Comparison of ENCODE assay signal across 20 mouse cellular contexts in genomic region chr9:40323171-40323570, GRCm38 (mm10). TPM values are rescaled to one million over a fixed set of nuclear protein-coding genes. Genes with fewer than 3 reads are reported as not detected.
DNase-seq lines count a peak whose midpoint lies in the region; ATAC-seq and TF ChIP-seq lines count a peak whose summit lies in the region.
"Had no signal": no experiment of that assay in that cellular context is flagged by ENCODE, and none has a peak within 500 bp of the region (broad histone marks: within the 10 kb centered on the region; RNA-seq: fewer than 3 reads in every experiment).

No protein-coding gene starts in this region.

- intact Hi-C loops in heart, postnatal 36 days (cut with DNase I): no loop called here

- H3K4me3 ChIP-seq in lung, embryonic 14.5 days (ENCODE audit: low read depth, low read length): no peak overlapping the region
- H3K4me3 ChIP-seq in kidney, embryonic 16.5 days (ENCODE audit: low read length): no peak overlapping the region
- peak overlapping the region; percentile 24 to 50 for H3K4me3 ChIP-seq in liver, embryonic 14.5 days (ENCODE audit: insufficient read depth in 1 of 2, low read depth in 2 of 2, low read length in 2 of 2)
- peak overlapping the region; percentile 47 for H3K4me3 ChIP-seq in stomach, embryonic 16.5 days (replicated peaks; ENCODE audit: low read length)
- H3K4me3 ChIP-seq: heart, embryonic 12.5 days; hindbrain, embryonic 10.5 days; left cerebral cortex, adult 2 months; limb, embryonic 15.5 days; midbrain, embryonic 13.5 days had no signal

- H3K4me1 ChIP-seq in lung, embryonic 14.5 days (ENCODE audit: insufficient read depth): peaks cover 14% of the 10 kb centered on the region
- H3K4me1 ChIP-seq in kidney, embryonic 16.5 days (ENCODE audit: insufficient read depth, low read length): peaks cover 48% of the 10 kb centered on the region
- H3K4me1 ChIP-seq in liver, embryonic 14.5 days (replicated peaks; ENCODE audit: control insufficient read depth in 2 of 2, insufficient read depth in 2 of 2, low read length in 1 of 2): peaks cover 0 to 28% of the 10 kb centered on the region in 2 experiments; a peak in 2 of 4 replicates
- peaks cover 12% of the 10 kb centered on the region for H3K4me1 ChIP-seq in stomach, embryonic 16.5 days (ENCODE audit: control insufficient read depth, insufficient read depth, low read length)
- H3K4me1 ChIP-seq: midbrain, embryonic 13.5 days had no signal

- WGBS in lung, embryonic 14.5 days: 57% methylated on average over 5 of the region's 5 CpGs
- 67% methylated on average over 5 of the region's 5 CpGs for WGBS in kidney, embryonic 16.5 days
- WGBS in liver, embryonic 14.5 days (ENCODE audit: insufficient replicate concordance): 42% methylated on average over 5 of the region's 5 CpGs
- 67% methylated on average over 5 of the region's 5 CpGs for WGBS in stomach, embryonic 16.5 days

- H3K27ac ChIP-seq in lung, embryonic 14.5 days (ENCODE audit: low read depth): no peak overlapping the region
- no peak overlapping the region for H3K27ac ChIP-seq in kidney, embryonic 16.5 days (ENCODE audit: low read length)
- no peak overlapping the region for H3K27ac ChIP-seq in liver, embryonic 14.5 days
- peak overlapping the region; percentile 68 for H3K27ac ChIP-seq in stomach, embryonic 16.5 days (ENCODE audit: low read length)
- H3K27ac ChIP-seq: hindbrain, embryonic 10.5 days; kidney, postnatal 0 days; limb, embryonic 15.5 days; midbrain, embryonic 13.5 days had no signal

- no peak overlapping the region for H3K9ac ChIP-seq in lung, embryonic 14.5 days
- H3K9ac ChIP-seq in kidney, embryonic 16.5 days (replicated peaks; ENCODE audit: low read length): no peak overlapping the region
- H3K9ac ChIP-seq in liver, embryonic 14.5 days (replicated peaks): no peak overlapping the region
- H3K9ac ChIP-seq in stomach, embryonic 16.5 days (ENCODE audit: low read length): peak overlapping the region; percentile 64
- H3K9ac ChIP-seq: heart, embryonic 12.5 days; limb, embryonic 15.5 days; midbrain, embryonic 13.5 days had no signal

- H3K27me3 ChIP-seq in lung, embryonic 14.5 days (ENCODE audit: insufficient read depth, low read length): no peaks in the 10 kb centered on the region
- no peaks in the 10 kb centered on the region for H3K27me3 ChIP-seq in kidney, embryonic 16.5 days (ENCODE audit: insufficient read depth, low read length)
- H3K27me3 ChIP-seq in liver, embryonic 14.5 days (ENCODE audit: control insufficient read depth, insufficient read depth, low read length): no peaks in the 10 kb centered on the region
- no peaks in the 10 kb centered on the region for H3K27me3 ChIP-seq in stomach, embryonic 16.5 days (ENCODE audit: control insufficient read depth, insufficient read depth, low read length)
- H3K27me3 ChIP-seq: limb, embryonic 15.5 days; midbrain, embryonic 13.5 days had no signal

- TF ChIP-seq EP300 in liver, embryonic 14.5 days (IDR thresholded peaks at IDR 0.05; ENCODE audit: low read depth): no peak

- DNase-seq in lung, embryonic 14.5 days: no peak
- DNase-seq in lung, postnatal 14 days: no peak
- peak in 2 of 3 experiments; percentile 14 to 28 for DNase-seq in liver, embryonic 14.5 days (ENCODE audit: low read depth in 3 of 3, low spot score in 3 of 3)
- no peak for DNase-seq in urinary bladder, postnatal 10 days (ENCODE audit: low spot score)
- no peak for DNase-seq in heart, postnatal 36 days
- no peak for DNase-seq in layer of hippocampus, postnatal 14 days (ENCODE audit: low spot score in 2 of 2)
- DNase-seq: adrenal gland, adult 8-10 months; cerebellum, adult 8-10 months; gastrocnemius, postnatal 10 days; right cerebral cortex, postnatal 4 days had no signal

- TF ChIP-seq CTCF in lung, embryonic 14.5 days (IDR thresholded peaks at IDR 0.05; ENCODE audit: low read depth): no peak
- TF ChIP-seq CTCF in liver, embryonic 14.5 days (IDR thresholded peaks at IDR 0.05; ENCODE audit: low read depth): no peak

- ATAC-seq in lung, embryonic 14.5 days (ENCODE audit: insufficient read depth): no peak
- peak; percentile 26; the same call in 1 of the 2 replicates for ATAC-seq in kidney, embryonic 16.5 days (ENCODE audit: low FRiP score, low TSS enrichment)
- peak; percentile 63; the same call in 1 of the 2 replicates for ATAC-seq in liver, embryonic 14.5 days (ENCODE audit: insufficient read depth)
- peak; percentile 77 for ATAC-seq in stomach, embryonic 16.5 days (ENCODE audit: insufficient read depth, low FRiP score)
- ATAC-seq: forebrain, embryonic 16.5 days; midbrain, embryonic 13.5 days had no signal

- H3K36me3 ChIP-seq in lung, embryonic 14.5 days (ENCODE audit: insufficient read depth): no peaks in the 10 kb centered on the region
- no peaks in the 10 kb centered on the region for H3K36me3 ChIP-seq in kidney, embryonic 16.5 days (ENCODE audit: insufficient read depth, low read length)
- H3K36me3 ChIP-seq in liver, embryonic 14.5 days (replicated peaks; ENCODE audit: control insufficient read depth, insufficient read depth, low read depth): no peaks in the 10 kb centered on the region
- H3K36me3 ChIP-seq in stomach, embryonic 16.5 days (ENCODE audit: control insufficient read depth, insufficient read depth, low read length): no peaks in the 10 kb centered on the region
- H3K36me3 ChIP-seq: heart, embryonic 12.5 days; hindbrain, embryonic 10.5 days; limb, embryonic 15.5 days had no signal

- H3K9me3 ChIP-seq in lung, embryonic 14.5 days (ENCODE audit: low read depth, low read length): no peaks in the 10 kb centered on the region
- H3K9me3 ChIP-seq in kidney, embryonic 16.5 days (ENCODE audit: low read length): no peaks in the 10 kb centered on the region
- H3K9me3 ChIP-seq in liver, embryonic 14.5 days (ENCODE audit: control insufficient read depth, low read length): no peaks in the 10 kb centered on the region
- H3K9me3 ChIP-seq in stomach, embryonic 16.5 days (replicated peaks; ENCODE audit: control insufficient read depth, low read length): no peaks in the 10 kb centered on the region
- H3K9me3 ChIP-seq: heart, embryonic 12.5 days; hindbrain, embryonic 10.5 days; limb, embryonic 15.5 days; midbrain, embryonic 13.5 days had no signal

- peak overlapping the region; percentile 38 for H3K4me2 ChIP-seq in lung, embryonic 14.5 days
- H3K4me2 ChIP-seq in kidney, embryonic 16.5 days (replicated peaks; ENCODE audit: low read depth, low read length): no peak overlapping the region
- H3K4me2 ChIP-seq in liver, embryonic 14.5 days (ENCODE audit: low read depth): peak overlapping the region; percentile 16; the same call in 1 of the 2 replicates
- H3K4me2 ChIP-seq in stomach, embryonic 16.5 days (ENCODE audit: low read depth, low read length): peak overlapping the region; percentile 43
- H3K4me2 ChIP-seq: heart, embryonic 12.5 days; limb, embryonic 15.5 days; midbrain, embryonic 13.5 days had no signal

RNA-seq across cellular contexts. Expression of gene Scn3b, which starts 54.2 kb away (rescaled TPM):
- 2.9 and 4.4 TPM in 2 replicates for polyA plus RNA-seq in lung, embryonic 14.5 days (2014; fragmentation: Nextera tagmentation; extraction: Ambion mirVana)
- polyA plus RNA-seq in kidney, embryonic 16.5 days (2015; fragmentation: Nextera tagmentation; extraction: Ambion mirVana): 2.1 and 2.8 TPM in 2 replicates
- polyA plus RNA-seq in liver, embryonic 14.5 days (2012; rRNA removed): 0.01 and 0.09 TPM in 2 replicates
- polyA plus RNA-seq in liver, embryonic 14.5 days (2014; fragmentation: Nextera tagmentation; extraction: Ambion mirVana): 0.06 TPM in 1 of 2 replicates, not detected in the other
- 4.9 and 7.1 TPM in 2 replicates for polyA plus RNA-seq in stomach, embryonic 16.5 days (2015; fragmentation: Nextera tagmentation; extraction: Ambion mirVana)
- total RNA-seq in heart, postnatal 36 days (2021): 1 to 10 TPM in 1 of 2 experiments, under 1 TPM in 1; 0.57 to 1.2 TPM
- 100 to 1,000 TPM; 230 to 234 TPM for total RNA-seq in layer of hippocampus, postnatal 14 days (2021)
- polyA plus RNA-seq: C2C12 had no signal

Comparison
In these comparisons a context has a peak if more than half of its experiments do, and no peak if none do; other contexts are left out.
1. DNase-seq: peak in liver, embryonic 14.5 days (2 of 3); none in lung, embryonic 14.5 days (single experiment), lung, postnatal 14 days (single experiment), urinary bladder, postnatal 10 days (single experiment), heart, postnatal 36 days (0 of 2) and layer of hippocampus, postnatal 14 days (0 of 2).
2. H3K4me3 ChIP-seq: peak in liver, embryonic 14.5 days (2 of 2) and stomach, embryonic 16.5 days (single experiment); none in lung, embryonic 14.5 days (single experiment) and kidney, embryonic 16.5 days (single experiment).